Mouse (Mus musculus) erythroblast, embryonic 14.5 days (primary cell): Measurements from ENCODE around the gene Gm45337.

Experiments used
- GATA1 ChIP-seq: IDR thresholded peaks from 2 replicates; pipeline ENCODE4 v1.6.1; 2012; ENCODE audit warnings: low read length, inconsistent platforms, mixed read lengths
- TAL1 ChIP-seq: IDR thresholded peaks from 3 replicates; pipeline ENCODE4 v1.6.1; 2012; ENCODE audit warnings: low read length, inconsistent platforms, mixed read lengths

DNA sequence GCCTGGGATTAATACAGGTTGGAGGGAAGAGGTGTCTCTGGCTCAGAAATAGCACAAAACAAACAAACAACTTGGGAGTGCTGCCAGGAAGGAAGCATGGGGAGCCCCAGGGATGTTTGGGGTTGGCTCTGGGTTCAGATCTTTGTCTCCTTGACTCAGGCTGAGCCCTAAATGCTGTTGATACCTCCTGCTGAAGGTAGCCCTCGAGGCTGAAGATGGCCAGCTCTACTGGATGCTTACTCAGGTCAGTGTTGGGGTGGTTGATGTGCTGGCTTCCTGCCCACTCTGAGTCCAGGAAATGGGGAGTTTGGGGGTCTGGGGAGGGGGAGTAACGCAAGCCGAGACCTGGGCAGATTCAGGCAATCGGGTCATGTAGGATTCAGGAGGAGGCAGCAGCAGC lies 47.7 kb downstream of the Gm45337 start:
- TF ChIP-seq GATA1 (no peak), TAL1 (no peak)
